Comparison of ENCODE assay signal across 12 mouse cellular contexts in the genomic region with DNA sequence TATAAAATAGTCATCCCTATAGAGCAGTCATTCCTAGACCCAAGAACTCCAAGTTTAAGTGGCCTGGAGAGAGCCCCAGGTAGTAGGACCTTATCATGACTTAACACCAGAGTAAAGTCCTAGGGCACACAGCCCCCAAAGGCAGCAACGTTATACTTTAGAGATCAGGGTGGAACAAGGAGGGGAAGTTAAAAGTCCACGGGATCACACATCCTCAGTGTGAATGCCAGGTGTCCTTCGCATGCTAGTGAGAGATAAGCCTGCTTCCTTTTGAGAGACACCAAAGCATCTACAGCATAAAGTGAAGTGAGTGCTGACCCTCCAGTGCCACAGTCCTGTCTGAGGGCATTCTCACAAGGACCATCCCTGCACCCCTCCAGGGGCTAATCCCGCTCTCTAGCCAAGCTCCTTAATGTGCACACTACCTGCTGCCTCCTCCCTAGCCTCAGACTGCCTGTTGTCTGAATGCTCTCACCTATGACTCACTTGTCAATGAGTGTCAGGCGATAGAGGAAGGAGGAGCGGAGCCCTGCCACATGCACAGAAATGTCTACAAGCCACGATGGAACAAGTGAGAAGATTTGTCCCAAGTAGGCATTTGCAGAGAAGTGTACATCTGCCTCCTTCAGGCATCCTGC.
"Had no signal": no experiment of that assay in that cellular context is flagged by ENCODE, and none has a peak within 500 bp of the region (broad histone marks: within the 10 kb centered on the region; RNA-seq: fewer than 3 reads in every experiment).

No protein-coding gene starts in this region.

- H3K4me3 ChIP-seq: left cerebral cortex, adult 2 months; limb, embryonic 10.5 days; liver, embryonic 15.5 days; midbrain, embryonic 12.5 days had no signal

- H3K27me3 ChIP-seq: midbrain, embryonic 12.5 days had no signal

- H3K4me2 ChIP-seq: midbrain, embryonic 12.5 days had no signal

- H3K9ac ChIP-seq: liver, embryonic 15.5 days; midbrain, embryonic 12.5 days had no signal

- DNase-seq: kidney, adult 9 months; kidney, postnatal 10 days; kidney, postnatal 4 days; lung, adult 2 months; lung, postnatal 36 days; right cerebral cortex, postnatal 14 days; thymus, postnatal 4 days had no signal

- H3K36me3 ChIP-seq: limb, embryonic 10.5 days; liver, embryonic 15.5 days; midbrain, embryonic 12.5 days had no signal

- H3K4me1 ChIP-seq: midbrain, embryonic 12.5 days had no signal

- H3K27ac ChIP-seq: left cerebral cortex, adult 2 months; limb, embryonic 10.5 days; liver, embryonic 15.5 days; midbrain, embryonic 12.5 days had no signal

- ATAC-seq: lung, postnatal 0 days had no signal

- H3K9me3 ChIP-seq: limb, embryonic 10.5 days; liver, embryonic 15.5 days; midbrain, embryonic 12.5 days had no signal
